Mouse (Mus musculus) gastrocnemius, postnatal 25 days (tissue): Measurements from ENCODE around the gene Arhgef26. TPM values are rescaled to one million over a fixed set of nuclear protein-coding genes. Genes with fewer than 3 reads are reported as not detected.

Experiments used
- DNase-seq: peaks from one replicate; pipeline ENCODE4 v3.0.0; 2022
- total RNA-seq, 2 experiments: library from RNA; stranded (reverse); gene quantifications; 1 replicate in 1 of 2; 2 replicates in 1 of 2; pipeline ENCODE4 v1.2.3; 2021

Gene Arhgef26
- total RNA-seq, 2 experiments from 2014 or later = 1.0 to 1.8 TPM

GRCm38 (mm10) chr3:62382853-62383252 is 44.7 kb downstream of the Arhgef26 start:
- no peak for DNase-seq

GRCm38 (mm10) chr3:62392636-62393035 is 54.5 kb downstream of the Arhgef26 start:
- DNase-seq = no peak

- no peak for DNase-seq
Measured at GRCm38 (mm10) chr3:62394284-62394683, 56.1 kb downstream of the Arhgef26 start.

GRCm38 (mm10) chr3:62395368-62395767 is 57.2 kb downstream of the Arhgef26 start:
- no peak for DNase-seq

- DNase-seq = no peak
Measured at GRCm38 (mm10) chr3:62396109-62396508, 58.0 kb downstream of the Arhgef26 start.

GRCm38 (mm10) chr3:62398094-62398493 is 60.0 kb downstream of the Arhgef26 start:
- no peak for DNase-seq

GRCm38 (mm10) chr3:62399826-62400746 is 61.9 kb downstream of the Arhgef26 start:
- no peak for DNase-seq

- DNase-seq = no peak
Measured at GRCm38 (mm10) chr3:62402466-62402865, 64.3 kb downstream of the Arhgef26 start.

- no peak for DNase-seq
Measured at GRCm38 (mm10) chr3:62404477-62405246, 66.5 kb downstream of the Arhgef26 start.

- no peak for DNase-seq
Measured at GRCm38 (mm10) chr3:62409555-62410182, 71.5 kb downstream of the Arhgef26 start.

GRCm38 (mm10) chr3:62410491-62410890 is 72.3 kb downstream of the Arhgef26 start:
- DNase-seq = no peak

GRCm38 (mm10) chr3:62412704-62413103 is 74.6 kb downstream of the Arhgef26 start:
- peak; percentile 30 for DNase-seq

- no peak for DNase-seq
Measured at GRCm38 (mm10) chr3:62414926-62415325, 76.8 kb downstream of the Arhgef26 start.

- no peak for DNase-seq
Measured at GRCm38 (mm10) chr3:62417458-62417857, 79.3 kb downstream of the Arhgef26 start.

GRCm38 (mm10) chr3:62418387-62419138 is 80.4 kb downstream of the Arhgef26 start:
- no peak for DNase-seq

GRCm38 (mm10) chr3:62433675-62434074 is 95.5 kb downstream of the Arhgef26 start:
- DNase-seq = no peak

GRCm38 (mm10) chr3:62435923-62436322 is 97.8 kb downstream of the Arhgef26 start:
- DNase-seq = no peak

GRCm38 (mm10) chr3:62440431-62440969 is 102.4 kb downstream of the Arhgef26 start:
- no peak for DNase-seq

GRCm38 (mm10) chr3:62443582-62444194 is 105.5 kb downstream of the Arhgef26 start:
- DNase-seq = no peak

GRCm38 (mm10) chr3:62446271-62446670 is 108.1 kb downstream of the Arhgef26 start:
- no peak for DNase-seq

GRCm38 (mm10) chr3:62447151-62447550 is 109.0 kb downstream of the Arhgef26 start:
- DNase-seq = no peak
